Mouse (Mus musculus) kidney, adult 2 months (tissue): Measurements from ENCODE around the gene Lrig2.

ENCODE experiments used
- CTCF ChIP-seq: fragments of 200-500 bp; conservative IDR thresholded peaks from 2 replicates; pipeline ENCODE4 v1.5.1; 2011; ENCODE audit warnings: low read depth, mild to moderate bottlenecking, control low read depth, low read length, moderate library complexity, mixed read lengths; ENCODE audit not compliant: insufficient read depth, insufficient read length
- POLR2A ChIP-seq: fragments of 200-500 bp; IDR thresholded peaks from one replicate; pipeline ENCODE4 v1.6.1; 2011; ENCODE audit warnings: low read depth, low read length, control low read depth

- no peak for TF ChIP-seq CTCF
- no peak for TF ChIP-seq POLR2A
These were observed 66.7 kb downstream of the Lrig2 start for GRCm38 (mm10) chr3:104444946-104445460.
